Mouse (Mus musculus) limb, embryonic 14.5 days (tissue): ENCODE measurements around the gene Selenot. TPM values are rescaled to one million over a fixed set of nuclear protein-coding genes. Genes with fewer than 3 reads are reported as not detected.

ENCODE experiments used
- ATAC-seq: fragments of 200-750 bp; cut with Nextera tagmentation; 2 replicates; pipeline ENCODE4 v1.8.0; 2017; ENCODE audit warnings: low read depth, moderate number of reproducible peaks, moderate TSS enrichment; ENCODE audit not compliant: low FRiP score
- DNase-seq: peaks from one replicate; pipeline ENCODE4 v3.0.0-alpha.2; 2015; ENCODE audit warnings: low spot score
- H3K27ac ChIP-seq: fragments of 300-500 bp; sonication (generic); replicated peaks from 2 replicates; pipeline ENCODE4 v1.5.1; 2014; ENCODE audit warnings: low read depth, mild to moderate bottlenecking, low read length, moderate library complexity, mixed read lengths
- H3K27me3 ChIP-seq: fragments of 300-500 bp; sonication (generic); 2 replicates; pipeline ENCODE4 v1.6.1; 2014; ENCODE audit warnings: low read length, mixed read lengths; ENCODE audit not compliant: control insufficient read depth, insufficient read depth
- H3K36me3 ChIP-seq: fragments of 300-500 bp; sonication (generic); 2 replicates; pipeline ENCODE4 v1.6.1; 2014; ENCODE audit warnings: mild to moderate bottlenecking, low read length, moderate library complexity, mixed read lengths; ENCODE audit not compliant: control insufficient read depth, insufficient read depth
- H3K4me1 ChIP-seq: fragments of 300-500 bp; sonication (generic); 2 replicates; pipeline ENCODE4 v1.6.1; 2014; ENCODE audit warnings: antibody characterized with exemption, low read length, mixed read lengths; ENCODE audit not compliant: control insufficient read depth, insufficient read depth
- H3K4me2 ChIP-seq: fragments of 300-500 bp; sonication (generic); replicated peaks from 2 replicates; pipeline ENCODE4 v1.6.1; 2014; ENCODE audit warnings: low read depth, mild to moderate bottlenecking, low read length, moderate library complexity; ENCODE audit not compliant: severe bottlenecking
- H3K4me3 ChIP-seq: fragments of 300-500 bp; sonication (generic); replicated peaks from 2 replicates; pipeline ENCODE4 v1.5.1; 2014; ENCODE audit warnings: low read length
- H3K9ac ChIP-seq: fragments of 300-500 bp; sonication (generic); 2 replicates; pipeline ENCODE4 v1.6.1; 2014; ENCODE audit warnings: mild to moderate bottlenecking, low read depth, low read length, moderate library complexity; ENCODE audit not compliant: severe bottlenecking
- H3K9me3 ChIP-seq: fragments of 300-500 bp; sonication (generic); 2 replicates; pipeline ENCODE4 v1.6.1; 2016; ENCODE audit warnings: low read length; ENCODE audit not compliant: control insufficient read depth
- POLR2A ChIP-seq: fragments of 200-500 bp; IDR thresholded peaks from 2 replicates; pipeline ENCODE4 v1.8.0; 2012; ENCODE audit warnings: inconsistent platforms, mild to moderate bottlenecking, moderate library complexity, borderline replicate concordance; ENCODE audit not compliant: insufficient read depth, insufficient read length; ENCODE audit errors: extremely low read depth
- WGBS: fragments of 180-500 bp; shearing (Covaris S2); extraction: QIAGEN DNeasy Blood & Tissue Kit; methylation state at CpG from one replicate; pipeline ENCODE4 v1.1.7; 2014; 5-methylcytosine and 5-hydroxymethylcytosine counted together
- polyA plus RNA-seq, 2 experiments: library from polyadenylated mRNA; depleted of rRNA in 1 of 2; stranded (reverse) in 1 of 2; unstranded in 1 of 2; fragments of >200 nt; fragmentation: Nextera tagmentation in 1 of 2; extraction: Ambion mirVana in 1 of 2; gene quantifications; 2 replicates each; pipeline versions ENCODE4 v1.2.1 to v1.2.3; 2012 to 2014

Gene Selenot
- polyA plus RNA-seq (2012; rRNA removed) (35.2 and 37.6 TPM in 2 replicates), polyA plus RNA-seq (2014; fragmentation: Nextera tagmentation; extraction: Ambion mirVana) (18.3 and 21.1 TPM in 2 replicates)

- no peaks in the 10 kb centered on the region for H3K9me3 ChIP-seq
- peak within 1 kb of the TSS; percentile 100 for H3K27ac ChIP-seq
- peaks cover 3% of the 10 kb centered on the region; the same call in 1 of the 2 replicates for H3K4me1 ChIP-seq
- DNase-seq (peak; percentile 95), ATAC-seq (peak; percentile 92)
- 3% methylated on average over 35 of the region's 59 CpGs for WGBS
- H3K4me2 ChIP-seq = peak within 1 kb of the TSS; percentile 72
- H3K27me3 ChIP-seq = no peaks in the 10 kb centered on the region
- peak within 1 kb of the TSS; percentile 99 for H3K9ac ChIP-seq
- peak within 1 kb of the TSS; percentile 92 for H3K4me3 ChIP-seq
- peaks cover 6% of the 10 kb centered on the region; the same call in 1 of the 2 replicates for H3K36me3 ChIP-seq
- peak; percentile 98 for TF ChIP-seq POLR2A
Observed at GRCm38 (mm10) chr3:58576137-58577066, at the start of gene Selenot. Selenot (plus strand) TSS chr3:58576636.

GRCm38 (mm10) chr3:58536573-58536972, 39.9 kb upstream of the Selenot start:
- no peak for ATAC-seq
- no peak for DNase-seq
- Histone ChIP-seq H3K9me3 (no peaks in the 10 kb centered on the region), H3K27ac (no peak overlapping the region), H3K4me3 (no peak overlapping the region), H3K4me2 (no peak overlapping the region), H3K9ac (no peak overlapping the region), H3K4me1 (no peaks in the 10 kb centered on the region), H3K27me3 (no peaks in the 10 kb centered on the region), H3K36me3 (peaks cover 48% of the 10 kb centered on the region)
- WGBS = 91% methylated on average over 3 of the region's 3 CpGs
- no peak for TF ChIP-seq POLR2A

DNA sequence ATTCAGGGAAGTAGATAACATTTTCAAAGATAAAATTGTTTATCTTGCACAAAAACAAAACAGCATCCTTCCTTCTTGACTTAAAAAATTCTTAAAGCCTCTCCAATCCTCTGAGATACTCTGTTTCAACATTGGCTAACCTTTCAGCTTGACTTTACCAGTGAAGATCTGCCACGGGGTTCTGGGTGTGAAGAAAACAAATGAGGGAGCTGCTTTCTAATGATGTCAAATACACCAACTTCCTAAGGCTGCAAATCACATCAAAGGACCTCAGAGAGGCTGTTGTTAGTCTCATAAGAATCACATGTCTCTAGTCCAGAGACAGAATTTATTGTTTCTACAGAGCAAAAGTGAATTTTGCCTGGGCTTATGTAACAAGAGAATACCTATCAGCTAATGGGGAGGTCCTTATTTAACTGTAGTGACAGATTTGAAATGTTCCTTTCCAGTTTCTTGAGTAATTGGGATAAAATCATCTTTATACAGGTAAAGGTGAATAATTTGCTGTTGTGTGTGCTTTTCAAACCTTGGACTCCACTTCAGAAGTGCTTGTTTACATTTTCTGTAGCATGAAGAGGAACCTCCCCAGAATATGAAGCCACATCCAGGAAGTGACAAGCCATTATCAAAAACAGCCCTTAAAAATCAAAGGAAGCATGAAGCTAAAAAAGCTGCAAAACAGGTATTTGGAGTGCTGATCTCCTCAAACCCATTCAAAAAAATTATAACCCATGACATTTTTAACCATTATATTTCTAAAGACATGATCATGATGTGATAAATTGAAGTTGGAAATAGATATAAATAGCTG, 24.2 kb upstream of the Selenot start:
- DNase-seq = no peak
- no peak for ATAC-seq
- no peak overlapping the region for H3K4me2 ChIP-seq
- no peak overlapping the region for H3K9ac ChIP-seq
- H3K27me3 ChIP-seq = no peaks in the 10 kb centered on the region
- TF ChIP-seq POLR2A = no peak
- no peak overlapping the region for H3K4me3 ChIP-seq
- 77% methylated on average over 1 of the region's 1 CpGs for WGBS
- H3K36me3 ChIP-seq = peaks cover 70% of the 10 kb centered on the region
- no peak overlapping the region for H3K27ac ChIP-seq
- H3K9me3 ChIP-seq = no peaks in the 10 kb centered on the region
- no peaks in the 10 kb centered on the region for H3K4me1 ChIP-seq

DNA sequence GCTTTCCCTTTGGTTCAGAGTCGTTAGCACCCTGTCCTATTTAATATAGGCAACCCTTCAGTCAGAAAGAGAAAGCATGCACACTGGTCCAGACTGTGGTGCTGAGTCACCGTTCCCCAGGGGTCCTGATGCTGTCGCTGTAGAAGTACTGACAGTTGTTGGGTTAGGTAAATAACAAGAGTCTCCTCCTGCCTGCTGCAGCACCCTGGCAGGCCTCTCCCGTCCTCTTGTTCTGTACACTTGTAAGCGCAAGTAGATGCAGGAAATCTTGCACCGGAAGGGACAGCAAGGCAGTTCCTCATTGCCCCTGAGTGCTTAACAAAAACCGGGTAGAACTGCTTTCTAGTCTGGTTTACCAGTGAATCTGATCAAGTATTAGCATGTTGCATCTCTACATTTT, 19.8 kb upstream of the Selenot start:
- 85% methylated on average over 7 of the region's 7 CpGs for WGBS
- H3K4me2 ChIP-seq = no peak overlapping the region
- ATAC-seq (no peak), DNase-seq (no peak)
- no peak overlapping the region for H3K9ac ChIP-seq
- peaks cover 52% of the 10 kb centered on the region for H3K36me3 ChIP-seq
- no peak for TF ChIP-seq POLR2A
- H3K27me3 ChIP-seq = no peaks in the 10 kb centered on the region
- no peaks in the 10 kb centered on the region for H3K9me3 ChIP-seq
- H3K4me1 ChIP-seq = no peaks in the 10 kb centered on the region
- H3K27ac ChIP-seq = no peak overlapping the region
- H3K4me3 ChIP-seq = no peak overlapping the region

GRCm38 (mm10) chr3:58559887-58560286, 16.5 kb upstream of the Selenot start:
- WGBS = 36% methylated on average over 2 of the region's 2 CpGs
- Histone ChIP-seq H3K9ac (no peak overlapping the region), H3K36me3 (peaks cover 27% of the 10 kb centered on the region), H3K9me3 (no peaks in the 10 kb centered on the region), H3K4me1 (no peaks in the 10 kb centered on the region), H3K27me3 (no peaks in the 10 kb centered on the region), H3K27ac (no peak overlapping the region), H3K4me3 (no peak overlapping the region), H3K4me2 (no peak overlapping the region)
- DNase-seq (no peak), ATAC-seq (no peak)
- TF ChIP-seq POLR2A = no peak
